Mouse (Mus musculus): ENCODE results near the gene Amotl1. TPM values are rescaled to one million over a fixed set of nuclear protein-coding genes. Genes with fewer than 3 reads are reported as not detected.

Amotl1 gene
- 19.1 and 20.6 TPM in 2 replicates for polyA plus RNA-seq (2014; fragmentation: Nextera tagmentation; extraction: Ambion mirVana)

DNA sequence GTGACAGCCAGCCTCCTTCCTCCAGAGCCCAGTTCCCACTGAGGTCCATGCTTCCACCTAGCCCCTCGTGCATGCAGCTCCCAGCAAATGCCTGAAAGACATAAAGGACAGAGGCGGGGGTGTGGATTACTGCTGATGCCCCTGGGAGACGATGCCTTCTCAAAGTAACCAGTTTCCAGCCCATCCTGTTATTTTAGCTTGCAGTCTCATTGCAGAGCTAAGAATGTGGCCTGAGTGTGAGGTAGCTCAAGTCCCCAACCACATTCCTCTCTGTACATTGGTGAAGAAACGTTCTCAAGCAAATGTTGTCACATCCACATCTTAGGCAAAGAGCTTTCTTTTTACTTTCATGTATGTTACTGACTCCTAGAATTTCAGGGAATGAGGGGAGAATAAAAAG, at the start of gene Amotl1:
Gene Amotl1 (minus strand): TSS at position 101 of the 400 bp plus-strand sequence.
- H3K9ac ChIP-seq (ENCODE audit: low read length): no peak within 1 kb of the TSS
- peaks cover 6% of the 10 kb centered on the region for H3K4me1 ChIP-seq (ENCODE audit: control insufficient read depth, insufficient read depth, low read length)
- H3K4me2 ChIP-seq (ENCODE audit: low read depth): no peak within 1 kb of the TSS
- DNase-seq (ENCODE audit: low spot score) (no peak), ATAC-seq (ENCODE audit: insufficient read depth, low FRiP score, low TSS enrichment) (no peak)
- H3K4me3 ChIP-seq (ENCODE audit: low read depth, low read length): no peak within 1 kb of the TSS
- 45% methylated on average over 4 of the region's 4 CpGs for WGBS
- no peak within 1 kb of the TSS for H3K27ac ChIP-seq (ENCODE audit: low read depth, low read length)
- H3K36me3 ChIP-seq (ENCODE audit: control insufficient read depth, insufficient read depth, low read length): no peaks in the 10 kb centered on the region
- H3K9me3 ChIP-seq (ENCODE audit: control insufficient read depth, low read length): no peaks in the 10 kb centered on the region
- H3K27me3 ChIP-seq (ENCODE audit: control insufficient read depth, insufficient read depth, low read length): no peaks in the 10 kb centered on the region

DNA sequence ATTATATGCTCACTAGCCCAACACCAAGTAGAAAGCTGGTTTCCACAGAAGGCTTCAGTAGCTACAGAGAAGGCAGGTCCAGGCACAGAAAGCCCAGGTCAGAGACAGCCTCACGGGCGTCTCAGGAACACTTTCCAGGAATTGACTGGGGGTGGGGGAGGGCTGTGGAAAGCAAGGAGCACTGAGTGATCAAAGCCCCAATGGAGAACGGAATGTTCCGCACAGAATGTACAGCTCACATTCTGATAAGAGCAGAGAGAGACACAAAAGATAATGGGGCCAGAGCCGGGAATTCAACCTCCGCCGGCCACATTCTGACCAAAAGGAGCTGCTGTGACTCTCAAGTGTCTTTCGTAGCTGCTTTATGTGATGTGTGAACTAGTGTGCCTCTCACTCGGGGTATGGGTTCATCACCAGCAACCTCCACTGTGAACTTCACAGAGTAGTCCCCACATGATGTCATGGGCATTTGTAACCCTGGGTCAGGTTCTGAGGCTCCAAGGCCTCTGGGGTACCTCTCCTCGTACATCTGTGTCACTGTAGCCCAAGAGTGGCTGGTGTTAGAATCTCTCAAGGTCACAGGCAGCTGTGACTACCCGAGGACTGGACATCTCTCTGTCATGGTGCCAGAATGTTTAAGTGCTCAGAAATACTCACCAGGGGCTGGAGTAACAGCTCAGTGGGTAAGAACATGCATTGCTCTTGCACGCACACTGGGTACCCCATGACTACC, 44.7 kb upstream of the Amotl1 start:
- DNase-seq (ENCODE audit: low spot score) (no peak), ATAC-seq (ENCODE audit: insufficient read depth, low FRiP score, low TSS enrichment) (no peak)
- Histone ChIP-seq H3K4me1 (ENCODE audit: control insufficient read depth, insufficient read depth, low read length) (no peaks in the 10 kb centered on the region), H3K27me3 (ENCODE audit: control insufficient read depth, insufficient read depth, low read length) (no peaks in the 10 kb centered on the region), H3K36me3 (ENCODE audit: control insufficient read depth, insufficient read depth, low read length) (no peaks in the 10 kb centered on the region), H3K4me3 (ENCODE audit: low read depth, low read length) (no peak overlapping the region), H3K9me3 (ENCODE audit: control insufficient read depth, low read length) (no peaks in the 10 kb centered on the region), H3K9ac (ENCODE audit: low read length) (no peak overlapping the region), H3K27ac (ENCODE audit: low read depth, low read length) (no peak overlapping the region), H3K4me2 (ENCODE audit: low read depth) (no peak overlapping the region)
- 87% methylated on average over 12 of the region's 12 CpGs for WGBS

DNA sequence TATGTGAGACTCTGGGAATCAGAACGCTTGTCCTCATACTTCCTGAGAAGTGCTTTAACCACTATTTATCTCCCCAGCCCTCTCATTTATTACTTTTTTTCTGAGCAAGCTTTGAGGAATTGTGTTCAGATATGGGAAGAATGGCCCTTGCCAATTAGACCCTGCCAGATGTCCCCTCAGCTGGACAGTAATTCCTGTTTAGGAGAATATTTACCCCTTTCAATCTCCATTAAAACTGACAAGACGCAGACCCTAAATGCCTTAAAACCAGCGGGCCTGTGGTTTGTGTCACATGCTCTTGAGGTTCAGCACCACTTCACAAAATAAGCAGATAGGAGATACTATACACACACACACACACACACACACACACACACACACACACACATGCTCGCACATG, 39.5 kb upstream of the Amotl1 start:
- Histone ChIP-seq H3K27me3 (ENCODE audit: control insufficient read depth, insufficient read depth, low read length) (no peaks in the 10 kb centered on the region), H3K4me1 (ENCODE audit: control insufficient read depth, insufficient read depth, low read length) (no peaks in the 10 kb centered on the region), H3K4me2 (ENCODE audit: low read depth) (no peak overlapping the region), H3K36me3 (ENCODE audit: control insufficient read depth, insufficient read depth, low read length) (no peaks in the 10 kb centered on the region), H3K4me3 (ENCODE audit: low read depth, low read length) (no peak overlapping the region), H3K9ac (ENCODE audit: low read length) (no peak overlapping the region), H3K27ac (ENCODE audit: low read depth, low read length) (no peak overlapping the region), H3K9me3 (ENCODE audit: control insufficient read depth, low read length) (no peaks in the 10 kb centered on the region)
- no peak for ATAC-seq (ENCODE audit: insufficient read depth, low FRiP score, low TSS enrichment)
- DNase-seq (ENCODE audit: low spot score): no peak
- WGBS: 70% methylated on average over 4 of the region's 4 CpGs

- no peak overlapping the region for H3K4me3 ChIP-seq (ENCODE audit: low read depth, low read length)
- no peak for DNase-seq (ENCODE audit: low spot score)
- H3K4me2 ChIP-seq (ENCODE audit: low read depth): no peak overlapping the region
- no peaks in the 10 kb centered on the region for H3K4me1 ChIP-seq (ENCODE audit: control insufficient read depth, insufficient read depth, low read length)
- ATAC-seq (ENCODE audit: insufficient read depth, low FRiP score, low TSS enrichment): no peak
- no peaks in the 10 kb centered on the region for H3K9me3 ChIP-seq (ENCODE audit: control insufficient read depth, low read length)
- no peak overlapping the region for H3K27ac ChIP-seq (ENCODE audit: low read depth, low read length)
- no peaks in the 10 kb centered on the region for H3K36me3 ChIP-seq (ENCODE audit: control insufficient read depth, insufficient read depth, low read length)
- no peak overlapping the region for H3K9ac ChIP-seq (ENCODE audit: low read length)
- no peaks in the 10 kb centered on the region for H3K27me3 ChIP-seq (ENCODE audit: control insufficient read depth, insufficient read depth, low read length)
Measured at GRCm38 (mm10) chr9:14682741-14683140, 37.9 kb upstream of the Amotl1 start.

GRCm38 (mm10) chr9:14680584-14680983, 35.7 kb upstream of the Amotl1 start:
- no peak overlapping the region for H3K4me2 ChIP-seq (ENCODE audit: low read depth)
- H3K4me3 ChIP-seq (ENCODE audit: low read depth, low read length): no peak overlapping the region
- H3K27ac ChIP-seq (ENCODE audit: low read depth, low read length): no peak overlapping the region
- DNase-seq (ENCODE audit: low spot score) (no peak), ATAC-seq (ENCODE audit: insufficient read depth, low FRiP score, low TSS enrichment) (no peak)
- no peaks in the 10 kb centered on the region for H3K4me1 ChIP-seq (ENCODE audit: control insufficient read depth, insufficient read depth, low read length)
- no peaks in the 10 kb centered on the region for H3K9me3 ChIP-seq (ENCODE audit: control insufficient read depth, low read length)
- 50% methylated on average over 2 of the region's 2 CpGs for WGBS
- H3K27me3 ChIP-seq (ENCODE audit: control insufficient read depth, insufficient read depth, low read length): no peaks in the 10 kb centered on the region
- H3K36me3 ChIP-seq (ENCODE audit: control insufficient read depth, insufficient read depth, low read length): no peaks in the 10 kb centered on the region
- H3K9ac ChIP-seq (ENCODE audit: low read length): no peak overlapping the region

DNA sequence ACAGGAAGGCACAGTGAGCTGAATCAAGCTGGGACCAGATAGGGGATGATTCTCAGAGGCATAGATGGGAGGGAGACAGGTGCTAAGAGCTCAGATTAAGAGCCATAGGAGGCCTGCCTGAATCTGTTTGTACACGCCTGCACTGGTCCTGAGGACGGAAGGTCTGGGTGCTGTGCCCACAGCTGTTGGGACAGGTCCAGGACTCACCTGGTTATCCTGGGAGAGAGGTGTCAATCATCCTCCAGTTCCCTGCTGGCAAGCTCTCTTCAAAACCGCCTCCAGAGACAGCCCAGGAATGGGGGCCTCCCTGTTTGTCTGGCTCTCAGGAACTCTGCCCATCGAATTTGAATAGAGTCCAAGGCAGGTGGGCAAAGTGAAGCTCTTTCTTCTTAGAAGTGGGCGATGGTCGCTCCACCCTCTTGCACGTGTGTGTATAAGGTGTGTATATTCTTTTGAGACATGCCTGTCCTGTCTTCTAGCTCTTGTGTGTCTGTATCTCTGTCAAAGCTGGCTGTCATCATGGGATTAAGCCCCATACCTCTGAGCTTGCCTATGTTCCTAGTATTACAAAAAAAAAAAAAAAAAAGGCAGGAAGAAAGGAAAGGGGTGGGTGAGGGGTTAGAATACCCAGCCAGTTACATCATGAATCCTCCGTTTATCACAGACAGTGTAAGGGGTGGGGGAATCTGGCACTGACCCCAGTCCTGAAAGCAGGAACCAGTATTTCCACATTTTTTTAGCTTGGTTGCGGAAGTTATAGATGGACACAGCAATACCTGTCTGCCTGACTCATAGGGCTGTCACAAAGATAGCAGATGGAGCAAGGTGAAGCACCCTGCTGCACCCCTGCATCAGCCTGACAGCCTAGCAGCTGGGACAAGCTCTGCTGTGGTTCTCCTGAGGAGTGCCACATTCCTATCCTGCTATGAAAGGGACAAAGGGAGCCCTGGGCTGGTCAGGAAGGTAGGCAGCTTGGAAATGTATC, 31.1 kb upstream of the Amotl1 start:
- H3K36me3 ChIP-seq (ENCODE audit: control insufficient read depth, insufficient read depth, low read length): no peaks in the 10 kb centered on the region
- no peaks in the 10 kb centered on the region for H3K9me3 ChIP-seq (ENCODE audit: control insufficient read depth, low read length)
- H3K4me2 ChIP-seq (ENCODE audit: low read depth): no peak overlapping the region
- DNase-seq (ENCODE audit: low spot score) (no peak), ATAC-seq (ENCODE audit: insufficient read depth, low FRiP score, low TSS enrichment) (no peak)
- H3K27me3 ChIP-seq (ENCODE audit: control insufficient read depth, insufficient read depth, low read length): no peaks in the 10 kb centered on the region
- H3K4me1 ChIP-seq (ENCODE audit: control insufficient read depth, insufficient read depth, low read length): no peaks in the 10 kb centered on the region
- H3K9ac ChIP-seq (ENCODE audit: low read length): no peak overlapping the region
- H3K4me3 ChIP-seq (ENCODE audit: low read depth, low read length): no peak overlapping the region
- 64% methylated on average over 9 of the region's 9 CpGs for whole genome bisulfite sequencing
- no peak overlapping the region for H3K27ac ChIP-seq (ENCODE audit: low read depth, low read length)

GRCm38 (mm10) chr9:14674506-14674905, 29.6 kb upstream of the Amotl1 start:
- no peaks in the 10 kb centered on the region for H3K36me3 ChIP-seq (ENCODE audit: control insufficient read depth, insufficient read depth, low read length)
- no peak overlapping the region for H3K9ac ChIP-seq (ENCODE audit: low read length)
- H3K27ac ChIP-seq (ENCODE audit: low read depth, low read length): no peak overlapping the region
- WGBS: 89% methylated on average over 8 of the region's 8 CpGs
- H3K27me3 ChIP-seq (ENCODE audit: control insufficient read depth, insufficient read depth, low read length): no peaks in the 10 kb centered on the region
- DNase-seq (ENCODE audit: low spot score): no peak
- H3K4me3 ChIP-seq (ENCODE audit: low read depth, low read length): no peak overlapping the region
- H3K9me3 ChIP-seq (ENCODE audit: control insufficient read depth, low read length): no peaks in the 10 kb centered on the region
- H3K4me2 ChIP-seq (ENCODE audit: low read depth): no peak overlapping the region
- no peak for ATAC-seq (ENCODE audit: insufficient read depth, low FRiP score, low TSS enrichment)
- no peaks in the 10 kb centered on the region for H3K4me1 ChIP-seq (ENCODE audit: control insufficient read depth, insufficient read depth, low read length)

- H3K4me2 ChIP-seq (ENCODE audit: low read depth): no peak overlapping the region
- no peak overlapping the region for H3K4me3 ChIP-seq (ENCODE audit: low read depth, low read length)
- ATAC-seq (ENCODE audit: insufficient read depth, low FRiP score, low TSS enrichment) (no peak), DNase-seq (ENCODE audit: low spot score) (no peak)
- H3K27me3 ChIP-seq (ENCODE audit: control insufficient read depth, insufficient read depth, low read length): no peaks in the 10 kb centered on the region
- H3K4me1 ChIP-seq (ENCODE audit: control insufficient read depth, insufficient read depth, low read length): no peaks in the 10 kb centered on the region
- H3K27ac ChIP-seq (ENCODE audit: low read depth, low read length): no peak overlapping the region
- H3K9me3 ChIP-seq (ENCODE audit: control insufficient read depth, low read length): no peaks in the 10 kb centered on the region
- no peak overlapping the region for H3K9ac ChIP-seq (ENCODE audit: low read length)
- 84% methylated on average over 4 of the region's 4 CpGs for WGBS
- H3K36me3 ChIP-seq (ENCODE audit: control insufficient read depth, insufficient read depth, low read length): no peaks in the 10 kb centered on the region
Measured at GRCm38 (mm10) chr9:14673109-14673508, 28.3 kb upstream of the Amotl1 start.

Measured in neural tube, embryonic 11.5 days (tissue).